Mouse (Mus musculus): ENCODE measurements at regions not wholly inside any gene's neighbourhood (a gene's known extent, or its start where the extent isn't known, plus 50 kb on each side); places are given as distances from the start of the nearest gene placed in this dataset.

DNA sequence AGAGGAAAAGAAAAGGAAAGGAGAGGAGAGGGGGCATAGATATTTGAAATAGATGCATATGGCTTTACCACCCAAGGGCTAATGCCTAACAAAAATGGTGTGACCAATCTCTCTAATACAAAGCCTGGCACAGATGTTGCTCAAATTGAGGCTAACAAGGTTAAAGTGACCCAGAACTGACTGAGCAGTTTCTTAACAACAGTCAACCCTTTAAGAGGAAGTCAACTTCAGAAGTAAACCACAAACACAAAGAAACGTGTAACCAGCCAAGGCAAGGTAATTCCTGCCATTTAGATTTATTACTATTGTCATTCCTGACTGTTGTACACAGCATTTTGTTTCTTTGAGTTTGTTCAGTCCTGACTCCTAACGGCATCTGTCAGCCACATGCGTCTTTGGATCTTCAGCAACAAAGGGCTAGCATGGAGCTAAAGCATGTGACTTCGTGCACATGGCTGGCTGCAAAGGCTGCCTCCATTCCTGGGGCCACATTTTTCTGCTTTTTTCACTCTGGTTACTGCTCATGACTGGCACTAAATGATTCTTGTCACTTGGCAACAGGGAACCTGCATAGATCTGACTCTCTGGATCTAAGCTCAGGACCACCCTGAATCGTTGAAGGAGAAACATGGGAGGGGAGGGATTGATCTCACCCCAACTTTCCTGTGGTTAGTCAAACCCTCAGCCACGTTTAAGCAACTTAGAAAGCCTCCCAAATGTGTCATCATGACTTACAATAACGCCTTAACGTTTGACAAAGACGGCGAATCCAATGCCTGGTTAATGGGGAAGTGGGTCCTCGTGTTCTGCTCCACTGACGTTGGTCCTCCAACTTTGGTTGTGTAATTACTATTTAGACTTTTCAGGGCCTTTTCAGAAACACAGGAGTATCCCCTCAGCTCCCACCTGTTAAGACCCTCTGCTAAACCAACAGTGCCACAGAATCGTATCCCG is 115.3 kb upstream of the Thbs1 start:
- intact Hi-C loops (cut with DNase I) = no loop called here
- H3K4me3 ChIP-seq = no peak overlapping the region
- H3K79me2 ChIP-seq (replicated peaks; ENCODE audit: control insufficient read depth, insufficient read depth, low read length) = no peaks in the 10 kb centered on the region
- 78% methylated on average over 14 of the region's 14 CpGs for WGBS
- H3K27ac ChIP-seq = no peak overlapping the region
- DNase-seq = no peak
- TF ChIP-seq POLR2A (IDR thresholded peaks at IDR 0.05; ENCODE audit: insufficient read depth, low read depth, low read length) (no peak), CTCF (IDR thresholded peaks at IDR 0.05) (no peak), EP300 (IDR thresholded peaks at IDR 0.05; ENCODE audit: insufficient read depth, low read depth, low read length) (no peak)
- H3K36me3 ChIP-seq (ENCODE audit: control insufficient read depth, insufficient read depth, low read length) = no peaks in the 10 kb centered on the region
- no peaks in the 10 kb centered on the region for H3K4me1 ChIP-seq (ENCODE audit: control insufficient read depth, insufficient read depth, low read length)
- H3K27me3 ChIP-seq (ENCODE audit: control insufficient read depth, insufficient read depth, low read length) = no peaks in the 10 kb centered on the region
- H3K9ac ChIP-seq (ENCODE audit: low read depth, low read length) = no peak overlapping the region

DNA sequence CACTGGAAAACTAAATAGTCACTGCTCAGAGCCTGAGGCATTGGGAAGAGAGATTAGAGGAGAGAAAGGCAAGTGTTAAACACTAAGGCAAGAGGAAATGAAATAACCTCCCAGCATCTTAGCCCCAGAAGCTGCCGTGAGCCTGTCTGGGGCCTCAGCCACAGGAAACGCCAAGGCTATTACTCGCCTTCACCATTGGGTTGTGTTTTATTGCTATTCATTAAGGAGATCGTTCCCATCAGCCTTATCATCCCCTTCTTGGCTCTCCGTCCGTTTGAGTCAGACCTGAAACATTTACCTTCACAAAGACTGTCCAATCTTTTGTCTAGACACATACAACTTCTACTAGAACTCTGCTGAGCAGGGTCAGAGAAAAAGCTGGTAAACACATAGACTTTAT is 112.0 kb upstream of the Thbs1 start:
- no peak overlapping the region for H3K27ac ChIP-seq
- H3K4me1 ChIP-seq (ENCODE audit: control insufficient read depth, insufficient read depth, low read length) = no peaks in the 10 kb centered on the region
- TF ChIP-seq EP300 (IDR thresholded peaks at IDR 0.05; ENCODE audit: insufficient read depth, low read depth, low read length) = no peak
- no peak for TF ChIP-seq POLR2A (IDR thresholded peaks at IDR 0.05; ENCODE audit: insufficient read depth, low read depth, low read length)
- no peak for TF ChIP-seq CTCF (IDR thresholded peaks at IDR 0.05)
- no peak overlapping the region for H3K4me3 ChIP-seq
- no peaks in the 10 kb centered on the region for H3K36me3 ChIP-seq (ENCODE audit: control insufficient read depth, insufficient read depth, low read length)
- intact Hi-C loops (cut with DNase I) = no loop called here
- no peak overlapping the region for H3K9ac ChIP-seq (ENCODE audit: low read depth, low read length)
- WGBS = 28% methylated on average over 6 of the region's 6 CpGs
- DNase-seq = no peak
- no peaks in the 10 kb centered on the region for H3K27me3 ChIP-seq (ENCODE audit: control insufficient read depth, insufficient read depth, low read length)
- H3K79me2 ChIP-seq (replicated peaks; ENCODE audit: control insufficient read depth, insufficient read depth, low read length) = no peaks in the 10 kb centered on the region

DNA sequence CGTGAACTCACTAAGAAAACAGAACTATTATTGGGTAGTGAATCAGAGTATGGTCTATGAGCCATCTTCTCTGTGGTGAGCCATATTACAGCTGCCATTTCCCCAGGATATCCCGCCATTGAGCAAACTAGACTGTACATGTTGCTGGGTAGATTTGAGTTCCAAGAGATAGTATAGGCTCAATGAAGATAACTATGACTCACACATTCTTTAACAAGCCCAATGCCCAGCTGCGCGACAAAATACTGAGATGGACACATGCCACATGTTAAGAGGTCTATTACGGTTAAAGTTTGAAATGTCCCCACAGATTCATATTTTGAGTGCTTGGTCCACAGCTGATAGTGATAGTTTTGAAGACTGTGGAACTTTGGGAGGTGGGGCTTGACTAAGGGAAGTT is 107.5 kb upstream of the Thbs1 start:
- WGBS = 80% methylated on average over 5 of the region's 5 CpGs
- TF ChIP-seq CTCF (IDR thresholded peaks at IDR 0.05) (no peak), EP300 (IDR thresholded peaks at IDR 0.05; ENCODE audit: insufficient read depth, low read depth, low read length) (no peak), POLR2A (IDR thresholded peaks at IDR 0.05; ENCODE audit: insufficient read depth, low read depth, low read length) (no peak)
- no peaks in the 10 kb centered on the region for H3K79me2 ChIP-seq (replicated peaks; ENCODE audit: control insufficient read depth, insufficient read depth, low read length)
- peaks cover 2% of the 10 kb centered on the region; the same call in 1 of the 2 replicates for H3K4me1 ChIP-seq (ENCODE audit: control insufficient read depth, insufficient read depth, low read length)
- no peak for DNase-seq
- H3K27me3 ChIP-seq (ENCODE audit: control insufficient read depth, insufficient read depth, low read length) = no peaks in the 10 kb centered on the region
- H3K9ac ChIP-seq (ENCODE audit: low read depth, low read length) = no peak overlapping the region
- no peaks in the 10 kb centered on the region; the same call in 1 of the 2 replicates for H3K36me3 ChIP-seq (ENCODE audit: control insufficient read depth, insufficient read depth, low read length)
- no peak overlapping the region for H3K4me3 ChIP-seq
- no peak overlapping the region for H3K27ac ChIP-seq
- intact Hi-C loops (cut with DNase I) = no loop called here

DNA sequence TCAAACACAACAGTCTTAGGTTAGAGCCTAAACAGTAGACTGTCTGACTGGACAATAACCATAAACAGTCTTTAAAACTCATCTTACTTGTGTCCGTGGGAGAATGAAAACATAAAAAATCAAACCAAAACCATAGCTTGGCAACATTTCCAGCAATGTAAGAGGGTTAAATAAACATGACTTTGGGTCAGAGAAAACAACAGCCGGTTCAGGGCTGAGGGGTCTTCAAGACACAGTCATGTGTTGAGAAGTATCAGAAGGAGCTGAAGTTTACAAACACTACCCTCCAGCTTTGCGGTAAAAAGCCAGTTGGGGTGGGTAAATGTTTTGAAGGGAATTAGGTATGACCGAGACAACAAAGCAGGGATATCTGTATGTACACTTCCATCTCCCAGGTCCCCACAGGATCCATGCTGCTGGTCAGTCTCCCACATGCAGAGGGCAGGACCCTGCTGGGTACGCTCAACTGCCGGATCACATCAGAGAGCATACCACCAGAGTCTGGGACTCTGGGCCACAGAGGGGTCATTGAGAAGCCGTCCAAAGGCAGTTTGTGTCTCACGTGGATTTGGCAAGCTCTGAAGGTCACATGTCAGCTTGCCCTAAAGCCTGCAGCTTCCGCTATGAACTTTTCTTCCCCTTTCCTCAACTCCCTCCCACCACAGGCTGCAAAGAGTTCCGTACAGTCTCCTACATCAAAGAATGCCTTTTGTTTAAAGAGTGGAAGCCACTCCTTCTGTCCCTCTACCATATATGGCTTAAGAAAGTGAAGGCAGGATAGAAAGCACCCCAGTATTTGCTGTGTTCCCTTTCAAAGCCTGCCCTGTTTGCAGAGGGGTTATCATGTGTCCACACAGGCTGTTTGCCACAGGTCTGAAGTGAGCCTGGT is 103.9 kb upstream of the Thbs1 start:
- H3K27me3 ChIP-seq (ENCODE audit: control insufficient read depth, insufficient read depth, low read length) = no peaks in the 10 kb centered on the region
- intact Hi-C loops (cut with DNase I) = no loop called here
- WGBS = 37% methylated on average over 10 of the region's 10 CpGs

DNA sequence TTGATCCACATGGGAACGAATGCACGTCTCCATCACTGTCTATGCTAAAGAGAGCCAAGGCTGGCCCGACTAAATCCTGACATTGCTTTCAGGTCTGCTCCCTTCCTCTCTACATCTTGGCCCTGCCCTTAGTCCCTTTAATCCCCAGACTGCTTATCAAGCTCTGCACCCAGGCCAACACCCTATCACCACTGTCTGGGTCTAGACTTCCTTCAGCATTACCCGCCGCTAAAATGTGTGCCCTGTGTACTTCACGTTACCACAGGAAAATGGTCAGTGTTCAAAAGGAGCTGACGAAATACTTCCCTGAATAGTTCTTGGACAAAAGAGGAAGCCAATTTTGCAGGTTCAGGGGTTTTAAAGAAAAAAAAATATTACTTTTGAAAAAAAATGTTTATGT is 100.0 kb upstream of the Thbs1 start:
- no peaks in the 10 kb centered on the region for H3K27me3 ChIP-seq (ENCODE audit: control insufficient read depth, insufficient read depth, low read length)
- H3K27ac ChIP-seq = no peak overlapping the region; the same call in 1 of the 2 replicates
- no peak overlapping the region for H3K4me3 ChIP-seq
- no peaks in the 10 kb centered on the region; the same call in 1 of the 2 replicates for H3K36me3 ChIP-seq (ENCODE audit: control insufficient read depth, insufficient read depth, low read length)
- intact Hi-C loops (cut with DNase I) = no loop called here
- peak in 1 of 2 experiments; percentile 36 for DNase-seq
- peaks cover 2% of the 10 kb centered on the region; the same call in 1 of the 2 replicates for H3K4me1 ChIP-seq (ENCODE audit: control insufficient read depth, insufficient read depth, low read length)
- 65% methylated on average over 7 of the region's 7 CpGs for WGBS
- H3K79me2 ChIP-seq (replicated peaks; ENCODE audit: control insufficient read depth, insufficient read depth, low read length) = no peaks in the 10 kb centered on the region
- TF ChIP-seq EP300 (IDR thresholded peaks at IDR 0.05; ENCODE audit: insufficient read depth, low read depth, low read length) (no peak), CTCF (IDR thresholded peaks at IDR 0.05) (no peak), POLR2A (IDR thresholded peaks at IDR 0.05; ENCODE audit: insufficient read depth, low read depth, low read length) (no peak)
- H3K9ac ChIP-seq (ENCODE audit: low read depth, low read length) = no peak overlapping the region

More for the DNA sequence above, 103.9 kb upstream of the Thbs1 start:
- no peak for TF ChIP-seq EP300 (IDR thresholded peaks at IDR 0.05; ENCODE audit: insufficient read depth, low read depth, low read length)
- no peak for TF ChIP-seq POLR2A (IDR thresholded peaks at IDR 0.05; ENCODE audit: insufficient read depth, low read depth, low read length)
- TF ChIP-seq CTCF (IDR thresholded peaks at IDR 0.05) = no peak
- Histone ChIP-seq H3K79me2 (replicated peaks; ENCODE audit: control insufficient read depth, insufficient read depth, low read length) (no peaks in the 10 kb centered on the region), H3K4me3 (no peak overlapping the region), H3K27ac (no peak overlapping the region), H3K4me1 (ENCODE audit: control insufficient read depth, insufficient read depth, low read length) (peaks cover 2% of the 10 kb centered on the region; the same call in 1 of the 2 replicates), H3K36me3 (ENCODE audit: control insufficient read depth, insufficient read depth, low read length) (no peaks in the 10 kb centered on the region; the same call in 1 of the 2 replicates), H3K9ac (ENCODE audit: low read depth, low read length) (no peak overlapping the region)
- peak; percentile 30 to 53 for DNase-seq
